Mouse (Mus musculus): ENCODE data around the gene Gm10190. TPM values are rescaled to one million over a fixed set of nuclear protein-coding genes. Genes with fewer than 3 reads are reported as not detected.
"Not testable (repeated sequence)": the region's sequence is repeated elsewhere in the genome, so short reads cannot be mapped to it uniquely, and the experiment has no call there.

Gm10190 gene
- polyA plus RNA-seq, 1 experiment = 6.1 TPM

GRCm38 (mm10) chr17:80385671-80386070, 12.3 kb upstream of the Gm10190 start:
- no peaks in the 10 kb centered on the region for H3K4me1 ChIP-seq (ENCODE audit: control insufficient read depth, insufficient read depth, low read length)
- no peak overlapping the region for H3K4me3 ChIP-seq (ENCODE audit: control insufficient read depth, low read depth, low read length)
- H3K27ac ChIP-seq (ENCODE audit: control insufficient read depth, insufficient read depth, low read depth, low read length) = no peak overlapping the region
- no peaks in the 10 kb centered on the region; the same call in 1 of the 2 replicates for H3K36me3 ChIP-seq (ENCODE audit: control insufficient read depth, insufficient read depth, low read length)
- TF ChIP-seq POLR2A (IDR thresholded peaks at IDR 0.05; ENCODE audit: control insufficient read depth, low read depth, low read length) (no peak), CTCF (IDR thresholded peaks at IDR 0.05; ENCODE audit: control insufficient read depth, insufficient read depth, insufficient replicate concordance, low read depth, low read length) (no peak)
- H3K27me3 ChIP-seq (ENCODE audit: control insufficient read depth, insufficient read depth, low read length) = no peaks in the 10 kb centered on the region

- not testable (repeated sequence) for H3K36me3 ChIP-seq (ENCODE audit: control insufficient read depth, insufficient read depth, low read length); H3K27ac ChIP-seq (ENCODE audit: control insufficient read depth, insufficient read depth, low read depth, low read length); H3K4me3 ChIP-seq (ENCODE audit: control insufficient read depth, low read depth, low read length); H3K27me3 ChIP-seq (ENCODE audit: control insufficient read depth, insufficient read depth, low read length); H3K4me1 ChIP-seq (ENCODE audit: control insufficient read depth, insufficient read depth, low read length)
Observed at GRCm38 (mm10) chr17:80378386-80378785, 5.0 kb upstream of the Gm10190 start.

GRCm38 (mm10) chr17:80373726-80374096, 370 bp upstream of the Gm10190 start:
- TF ChIP-seq POLR2A (IDR thresholded peaks at IDR 0.05; ENCODE audit: control insufficient read depth, low read depth, low read length) = no peak; the same call in 1 of the 2 replicates
- H3K27ac ChIP-seq (ENCODE audit: control insufficient read depth, insufficient read depth, low read depth, low read length) = peak overlapping the region; percentile 55
- peaks cover 8% of the 10 kb centered on the region for H3K4me1 ChIP-seq (ENCODE audit: control insufficient read depth, insufficient read depth, low read length)
- H3K4me3 ChIP-seq (ENCODE audit: control insufficient read depth, low read depth, low read length) = peak overlapping the region; percentile 89
- no peaks in the 10 kb centered on the region for H3K27me3 ChIP-seq (ENCODE audit: control insufficient read depth, insufficient read depth, low read length)
- H3K36me3 ChIP-seq (ENCODE audit: control insufficient read depth, insufficient read depth, low read length) = no peaks in the 10 kb centered on the region; the same call in 1 of the 2 replicates

- Histone ChIP-seq H3K36me3 (ENCODE audit: control insufficient read depth, insufficient read depth, low read length) (no peaks in the 10 kb centered on the region; the same call in 1 of the 2 replicates), H3K4me1 (ENCODE audit: control insufficient read depth, insufficient read depth, low read length) (peaks cover 4% of the 10 kb centered on the region; the same call in 1 of the 2 replicates), H3K27me3 (ENCODE audit: control insufficient read depth, insufficient read depth, low read length) (no peaks in the 10 kb centered on the region), H3K4me3 (ENCODE audit: control insufficient read depth, low read depth, low read length) (no peak overlapping the region), H3K27ac (ENCODE audit: control insufficient read depth, insufficient read depth, low read depth, low read length) (no peak overlapping the region)
- TF ChIP-seq POLR2A (IDR thresholded peaks at IDR 0.05; ENCODE audit: control insufficient read depth, low read depth, low read length) (no peak), CTCF (IDR thresholded peaks at IDR 0.05; ENCODE audit: control insufficient read depth, insufficient read depth, insufficient replicate concordance, low read depth, low read length) (no peak)
Observed at GRCm38 (mm10) chr17:80368606-80369005, 4.7 kb downstream of the Gm10190 start.

- H3K4me1 ChIP-seq (ENCODE audit: control insufficient read depth, insufficient read depth, low read length) = no peaks in the 10 kb centered on the region
- H3K36me3 ChIP-seq (ENCODE audit: control insufficient read depth, insufficient read depth, low read length) = no peaks in the 10 kb centered on the region; the same call in 1 of the 2 replicates
- no peak for TF ChIP-seq POLR2A (IDR thresholded peaks at IDR 0.05; ENCODE audit: control insufficient read depth, low read depth, low read length)
- TF ChIP-seq CTCF (IDR thresholded peaks at IDR 0.05; ENCODE audit: control insufficient read depth, insufficient read depth, insufficient replicate concordance, low read depth, low read length) = no peak
- H3K27ac ChIP-seq (ENCODE audit: control insufficient read depth, insufficient read depth, low read depth, low read length) = no peak overlapping the region
- H3K27me3 ChIP-seq (ENCODE audit: control insufficient read depth, insufficient read depth, low read length) = no peaks in the 10 kb centered on the region
- no peak overlapping the region for H3K4me3 ChIP-seq (ENCODE audit: control insufficient read depth, low read depth, low read length)
Observed at GRCm38 (mm10) chr17:80367276-80367675, 6.1 kb downstream of the Gm10190 start.

- no peak overlapping the region for H3K4me3 ChIP-seq (ENCODE audit: control insufficient read depth, low read depth, low read length)
- H3K27me3 ChIP-seq (ENCODE audit: control insufficient read depth, insufficient read depth, low read length) = no peaks in the 10 kb centered on the region
- no peak for TF ChIP-seq CTCF (IDR thresholded peaks at IDR 0.05; ENCODE audit: control insufficient read depth, insufficient read depth, insufficient replicate concordance, low read depth, low read length)
- TF ChIP-seq POLR2A (IDR thresholded peaks at IDR 0.05; ENCODE audit: control insufficient read depth, low read depth, low read length) = no peak
- H3K36me3 ChIP-seq (ENCODE audit: control insufficient read depth, insufficient read depth, low read length) = no peaks in the 10 kb centered on the region
- H3K4me1 ChIP-seq (ENCODE audit: control insufficient read depth, insufficient read depth, low read length) = no peaks in the 10 kb centered on the region
- no peak overlapping the region for H3K27ac ChIP-seq (ENCODE audit: control insufficient read depth, insufficient read depth, low read depth, low read length)
Observed at GRCm38 (mm10) chr17:80360245-80360644, 13.1 kb downstream of the Gm10190 start.

GRCm38 (mm10) chr17:80347234-80347633, 26.1 kb downstream of the Gm10190 start:
- H3K4me1 ChIP-seq (ENCODE audit: control insufficient read depth, insufficient read depth, low read length) = peaks cover 8% of the 10 kb centered on the region
- H3K4me3 ChIP-seq (ENCODE audit: control insufficient read depth, low read depth, low read length) = no peak overlapping the region
- TF ChIP-seq CTCF (IDR thresholded peaks at IDR 0.05; ENCODE audit: control insufficient read depth, insufficient read depth, insufficient replicate concordance, low read depth, low read length) (no peak), POLR2A (IDR thresholded peaks at IDR 0.05; ENCODE audit: control insufficient read depth, low read depth, low read length) (no peak)
- H3K27ac ChIP-seq (ENCODE audit: control insufficient read depth, insufficient read depth, low read depth, low read length) = no peak overlapping the region
- no peaks in the 10 kb centered on the region for H3K36me3 ChIP-seq (ENCODE audit: control insufficient read depth, insufficient read depth, low read length)
- H3K27me3 ChIP-seq (ENCODE audit: control insufficient read depth, insufficient read depth, low read length) = no peaks in the 10 kb centered on the region

GRCm38 (mm10) chr17:80346591-80347125, 26.7 kb downstream of the Gm10190 start:
- Histone ChIP-seq H3K27me3 (ENCODE audit: control insufficient read depth, insufficient read depth, low read length) (no peaks in the 10 kb centered on the region), H3K27ac (ENCODE audit: control insufficient read depth, insufficient read depth, low read depth, low read length) (no peak overlapping the region), H3K4me1 (ENCODE audit: control insufficient read depth, insufficient read depth, low read length) (peaks cover 8% of the 10 kb centered on the region), H3K4me3 (ENCODE audit: control insufficient read depth, low read depth, low read length) (no peak overlapping the region), H3K36me3 (ENCODE audit: control insufficient read depth, insufficient read depth, low read length) (no peaks in the 10 kb centered on the region)
- TF ChIP-seq CTCF (IDR thresholded peaks at IDR 0.05; ENCODE audit: control insufficient read depth, insufficient read depth, insufficient replicate concordance, low read depth, low read length) (no peak), POLR2A (IDR thresholded peaks at IDR 0.05; ENCODE audit: control insufficient read depth, low read depth, low read length) (no peak)
